ENCODE assay signal across 9 mouse cellular contexts in genomic region chr9:65217661-65218060, GRCm38 (mm10). TPM values are rescaled to one million over a fixed set of nuclear protein-coding genes. Genes with fewer than 3 reads are reported as not detected.
DNase-seq lines count a peak whose midpoint lies in the region; ATAC-seq lines count a peak whose summit lies in the region.
"Had no signal": no experiment of that assay in that cellular context is flagged by ENCODE, and none has a peak within 500 bp of the region (broad histone marks: within the 10 kb centered on the region; RNA-seq: fewer than 3 reads in every experiment).

No protein-coding gene starts in this region.

- no peak overlapping the region for H3K27ac ChIP-seq in kidney, embryonic 14.5 days (ENCODE audit: low read depth, low read length)
- H3K27ac ChIP-seq in intestine, embryonic 16.5 days (ENCODE audit: low read length) = peak overlapping the region; percentile 66
- H3K27ac ChIP-seq: hindbrain, embryonic 12.5 days had no signal

- no peaks in the 10 kb centered on the region for H3K36me3 ChIP-seq in kidney, embryonic 14.5 days (ENCODE audit: control insufficient read depth, insufficient read depth, low read length)
- no peaks in the 10 kb centered on the region for H3K36me3 ChIP-seq in intestine, embryonic 16.5 days (ENCODE audit: control insufficient read depth, insufficient read depth, low read length)
- H3K36me3 ChIP-seq in megakaryocyte, embryonic 14.5 days (replicated peaks; ENCODE audit: low read length) = no peaks in the 10 kb centered on the region
- H3K36me3 ChIP-seq: hindbrain, embryonic 12.5 days had no signal

- peaks cover 11% of the 10 kb centered on the region; the same call in 1 of the 2 replicates for H3K4me1 ChIP-seq in kidney, embryonic 14.5 days (ENCODE audit: control insufficient read depth, insufficient read depth, low read length)
- H3K4me1 ChIP-seq in intestine, embryonic 16.5 days (ENCODE audit: control insufficient read depth, insufficient read depth, low read length) = peaks cover 18% of the 10 kb centered on the region
- H3K4me1 ChIP-seq in megakaryocyte, embryonic 14.5 days = peaks cover 55% of the 10 kb centered on the region

- ATAC-seq in kidney, embryonic 14.5 days (ENCODE audit: low FRiP score, low TSS enrichment) = no peak
- no peak for ATAC-seq in intestine, embryonic 16.5 days
- no peak for ATAC-seq in inflammation-experienced regulatory T-cells, adult 6 months

- DNase-seq in kidney, adult 18-20 months = peak; percentile 46
- DNase-seq in adrenal gland, postnatal 36 days = peak; percentile 73 to 76
- DNase-seq in neural tube, embryonic 10.5 days (ENCODE audit: extremely low spot score, low spot score) = no peak
- DNase-seq in cerebellum, adult 9-10 months = no peak

- H3K27me3 ChIP-seq in kidney, embryonic 14.5 days (ENCODE audit: control insufficient read depth, insufficient read depth, low read length) = no peaks in the 10 kb centered on the region
- no peaks in the 10 kb centered on the region for H3K27me3 ChIP-seq in intestine, embryonic 16.5 days (replicated peaks; ENCODE audit: control insufficient read depth, insufficient read depth, low read length)
- peaks cover 3% of the 10 kb centered on the region for H3K27me3 ChIP-seq in megakaryocyte, embryonic 14.5 days (replicated peaks)
- H3K27me3 ChIP-seq: hindbrain, embryonic 12.5 days had no signal

- 46% methylated on average over 6 of the region's 6 CpGs for WGBS in kidney, embryonic 14.5 days
- 49% methylated on average over 6 of the region's 6 CpGs for WGBS in intestine, embryonic 16.5 days

- H3K4me2 ChIP-seq in kidney, embryonic 14.5 days (replicated peaks; ENCODE audit: low read depth, low read length) = no peak overlapping the region
- peak overlapping the region; percentile 3; the same call in 1 of the 2 replicates for H3K4me2 ChIP-seq in intestine, embryonic 16.5 days (ENCODE audit: low read depth, low read length)
- H3K4me2 ChIP-seq: hindbrain, embryonic 12.5 days had no signal

- H3K4me3 ChIP-seq in kidney, embryonic 14.5 days (ENCODE audit: low read length) = no peak overlapping the region
- H3K4me3 ChIP-seq in intestine, embryonic 16.5 days (ENCODE audit: low read length) = no peak overlapping the region
- H3K4me3 ChIP-seq in megakaryocyte, embryonic 14.5 days (replicated peaks) = peak overlapping the region; percentile 64
- H3K4me3 ChIP-seq: hindbrain, embryonic 12.5 days had no signal

- H3K9ac ChIP-seq in kidney, embryonic 14.5 days (ENCODE audit: low read depth, low read length) = no peak overlapping the region
- H3K9ac ChIP-seq in intestine, embryonic 16.5 days (ENCODE audit: low read depth, low read length) = peak overlapping the region; percentile 15; the same call in 1 of the 2 replicates
- H3K9ac ChIP-seq: hindbrain, embryonic 12.5 days had no signal

- H3K9me3 ChIP-seq in kidney, embryonic 14.5 days (ENCODE audit: control insufficient read depth, low read length) = no peaks in the 10 kb centered on the region
- H3K9me3 ChIP-seq in intestine, embryonic 16.5 days (ENCODE audit: control insufficient read depth, low read length) = no peaks in the 10 kb centered on the region
- H3K9me3 ChIP-seq in megakaryocyte, embryonic 14.5 days = no peaks in the 10 kb centered on the region
- H3K9me3 ChIP-seq: hindbrain, embryonic 12.5 days had no signal

RNA-seq across cellular contexts. Expression of gene Parp16, which starts 22.5 kb away (rescaled TPM):
- polyA plus RNA-seq in kidney, embryonic 14.5 days (2014; fragmentation: Nextera tagmentation; extraction: Ambion mirVana) = 4.7 and 7.9 TPM in 2 replicates
- 10 to 100 TPM; 11.8 to 21.2 TPM for total RNA-seq in adrenal gland, postnatal 36 days (2021)
- polyA plus RNA-seq in intestine, embryonic 16.5 days (2015; fragmentation: Nextera tagmentation; extraction: Ambion mirVana) = 10.8 and 11.0 TPM in 2 replicates
- 2.6 and 3.6 TPM in 2 replicates for polyA plus RNA-seq in megakaryocyte, embryonic 14.5 days (2012; ENCODE audit: insufficient read depth, low replicate concordance)
- polyA plus RNA-seq in inflammation-experienced regulatory T-cells, adult 6 months (2017; shearing (Covaris generic)) = 1 to 10 TPM; 5.4 to 8.0 (median 5.8) TPM

RNA-seq across cellular contexts. Expression of gene Cilp, which starts 47.3 kb away (rescaled TPM):
- 0.40 and 0.64 TPM in 2 replicates for polyA plus RNA-seq in kidney, embryonic 14.5 days (2014; fragmentation: Nextera tagmentation; extraction: Ambion mirVana)
- total RNA-seq in adrenal gland, postnatal 36 days (2021) = 1 to 10 TPM; 4.7 to 6.2 TPM
- polyA plus RNA-seq in intestine, embryonic 16.5 days (2015; fragmentation: Nextera tagmentation; extraction: Ambion mirVana) = 1.7 and 2.0 TPM in 2 replicates
- 0.03 TPM in 1 of 2 replicates, not detected in the other for polyA plus RNA-seq in megakaryocyte, embryonic 14.5 days (2012; ENCODE audit: insufficient read depth, low replicate concordance)
- not detected for polyA plus RNA-seq in inflammation-experienced regulatory T-cells, adult 6 months (2017; shearing (Covaris generic))

Comparison
In these comparisons a context has a peak if more than half of its experiments do, and no peak if none do; other contexts are left out.
1. DNase-seq: peak in kidney, adult 18-20 months (single experiment) and adrenal gland, postnatal 36 days (2 of 2); none in neural tube, embryonic 10.5 days (single experiment) and cerebellum, adult 9-10 months (single experiment).